Mouse (Mus musculus) forebrain, embryonic 11.5 days (tissue): ENCODE measurements at regions not wholly inside any gene's neighbourhood (a gene's known extent, or its start where the extent isn't known, plus 50 kb on each side); places are given as distances from the start of the nearest gene placed in this dataset.
A peak's percentile ranks its signal among the peaks of the same experiment; 100 is the strongest.

ENCODE experiments used
- ATAC-seq: fragments of 200-750 bp; cut with Nextera tagmentation; replicated peaks from 2 replicates; pipeline ENCODE4 v1.8.0; 2017; ENCODE audit warnings: moderate TSS enrichment; ENCODE audit not compliant: low FRiP score
- DNase-seq: peaks from one replicate; pipeline ENCODE4 v3.0.0-alpha.2; 2017; ENCODE audit warnings: low spot score
- H3K27ac ChIP-seq: fragments of 300-500 bp; sonication (generic); 2 replicates; pipeline ENCODE4 v1.5.1; 2014; ENCODE audit warnings: low read depth, low read length
- H3K27me3 ChIP-seq: fragments of 300-500 bp; sonication (generic); 2 replicates; pipeline ENCODE4 v1.6.1; 2014; ENCODE audit warnings: mild to moderate bottlenecking, low read length, mixed read lengths; ENCODE audit not compliant: control insufficient read depth, insufficient read depth
- H3K36me3 ChIP-seq: fragments of 300-500 bp; sonication (generic); 2 replicates; pipeline ENCODE4 v1.6.1; 2014; ENCODE audit warnings: mild to moderate bottlenecking, low read length, moderate library complexity, mixed read lengths; ENCODE audit not compliant: control insufficient read depth, insufficient read depth
- H3K4me1 ChIP-seq: fragments of 300-500 bp; sonication (generic); replicated peaks from 2 replicates; pipeline ENCODE4 v1.6.1; 2014; ENCODE audit warnings: low read length, mixed read lengths; ENCODE audit not compliant: control insufficient read depth, insufficient read depth
- H3K4me2 ChIP-seq: fragments of 300-500 bp; sonication (generic); 2 replicates; pipeline ENCODE4 v1.6.1; 2014; ENCODE audit warnings: low read depth, mild to moderate bottlenecking, low read length, moderate library complexity, mixed read lengths; ENCODE audit not compliant: severe bottlenecking
- H3K4me3 ChIP-seq: fragments of 300-500 bp; sonication (generic); 2 replicates; pipeline ENCODE4 v1.5.1; 2014; ENCODE audit warnings: low read depth, low read length
- H3K9ac ChIP-seq: fragments of 300-500 bp; sonication (generic); 2 replicates; pipeline ENCODE4 v1.6.1; 2014; ENCODE audit warnings: low read length
- H3K9me3 ChIP-seq: fragments of 300-500 bp; sonication (generic); 2 replicates; pipeline ENCODE4 v1.6.1; 2016; ENCODE audit warnings: low read length, mixed read lengths; ENCODE audit not compliant: control insufficient read depth
- WGBS: fragments of 180-500 bp; shearing (Covaris S2); extraction: QIAGEN DNeasy Blood & Tissue Kit; methylation state at CpG from one replicate; pipeline ENCODE4 v1.1.7; 2014; 5-methylcytosine and 5-hydroxymethylcytosine counted together

DNA sequence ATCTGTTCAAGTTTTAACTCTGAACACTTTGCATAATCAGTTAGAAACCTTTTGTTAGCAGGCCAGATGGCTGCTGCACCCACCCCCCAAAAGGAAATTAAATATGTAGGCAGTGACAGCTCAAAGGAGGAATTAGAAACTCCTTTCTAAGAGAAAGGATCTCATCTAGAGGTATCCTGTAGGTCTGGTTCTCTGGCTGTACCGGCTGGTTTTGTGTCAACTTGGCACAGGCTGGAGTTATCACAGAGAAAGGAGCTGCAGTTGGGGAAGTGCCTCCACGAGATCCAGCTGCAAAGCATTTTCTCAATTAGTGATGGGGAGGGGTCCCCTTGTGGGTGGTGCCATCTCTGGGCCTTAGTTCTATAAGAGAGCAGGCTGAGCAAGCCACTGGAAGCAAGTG, 263.1 kb upstream of the Ldb2 start:
- Histone ChIP-seq H3K27ac (no peak overlapping the region), H3K9me3 (no peaks in the 10 kb centered on the region), H3K4me3 (no peak overlapping the region), H3K9ac (no peak overlapping the region), H3K4me1 (no peaks in the 10 kb centered on the region), H3K4me2 (no peak overlapping the region), H3K27me3 (no peaks in the 10 kb centered on the region), H3K36me3 (no peaks in the 10 kb centered on the region)
- WGBS = 33% methylated on average over 2 of the region's 2 CpGs
- ATAC-seq (no peak), DNase-seq (no peak)

DNA sequence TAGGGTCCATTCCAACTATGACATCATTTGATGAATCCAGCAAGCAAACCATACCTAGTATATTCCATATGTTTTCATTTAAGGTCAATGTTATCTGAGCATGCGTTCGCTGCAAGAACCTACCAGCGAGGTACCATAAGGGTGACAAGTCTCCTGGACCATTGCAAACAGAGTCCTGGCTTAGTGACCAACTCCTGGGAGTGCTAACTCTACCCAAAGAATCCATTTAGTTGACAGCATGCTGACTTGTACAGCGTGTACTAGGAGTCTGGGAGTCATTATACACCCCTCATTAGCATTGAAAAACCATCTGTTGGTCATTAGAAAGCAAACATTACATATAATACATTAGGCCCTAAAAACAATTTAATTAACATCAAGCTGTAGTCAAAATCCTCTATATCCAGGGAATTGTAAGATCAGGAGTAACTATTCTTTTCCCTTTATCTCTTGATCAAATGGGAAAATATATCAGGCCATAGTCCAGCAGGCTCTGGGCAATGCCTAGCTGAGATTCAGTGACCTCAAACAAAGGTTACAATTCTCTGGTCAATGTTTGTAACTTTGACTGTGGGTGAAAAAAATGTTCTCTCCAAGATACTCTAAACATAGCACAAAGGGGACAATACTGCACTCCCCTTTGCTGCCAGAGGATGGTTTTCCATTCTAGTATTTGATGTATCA, 255.9 kb upstream of the Ldb2 start:
- 78% methylated on average over 4 of the region's 4 CpGs for WGBS
- DNase-seq = no peak

DNA sequence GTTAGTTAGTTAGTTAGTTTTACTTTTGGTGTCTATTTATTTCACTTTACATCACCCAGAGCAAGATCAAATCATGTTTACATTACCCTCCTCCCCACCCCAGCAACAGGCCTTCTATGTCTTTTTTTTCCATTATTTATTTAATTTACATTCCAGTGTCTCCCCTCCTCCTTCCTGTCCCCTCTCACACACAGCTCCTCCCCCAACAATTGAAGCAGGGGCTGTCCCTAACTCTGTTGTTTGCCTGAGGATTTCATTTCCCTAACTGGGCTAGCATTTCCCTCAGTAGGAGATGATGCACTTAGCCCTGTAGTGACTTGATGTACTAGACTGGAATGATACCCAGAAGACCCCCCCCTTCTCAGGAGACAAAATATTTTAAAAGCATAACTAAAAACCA, 249.9 kb upstream of the Ldb2 start:
- Histone ChIP-seq H3K9ac (no peak overlapping the region), H3K9me3 (no peaks in the 10 kb centered on the region), H3K36me3 (no peaks in the 10 kb centered on the region), H3K27ac (no peak overlapping the region), H3K4me3 (no peak overlapping the region), H3K4me2 (no peak overlapping the region), H3K27me3 (no peaks in the 10 kb centered on the region), H3K4me1 (no peaks in the 10 kb centered on the region)
- DNase-seq = no peak
- ATAC-seq = no peak

More for the DNA sequence above, 255.9 kb upstream of the Ldb2 start:
- Histone ChIP-seq H3K4me1 (no peaks in the 10 kb centered on the region), H3K9me3 (no peaks in the 10 kb centered on the region), H3K4me3 (no peak overlapping the region), H3K9ac (no peak overlapping the region), H3K27me3 (no peaks in the 10 kb centered on the region), H3K27ac (no peak overlapping the region), H3K4me2 (no peak overlapping the region), H3K36me3 (no peaks in the 10 kb centered on the region)
- no peak for ATAC-seq

DNA sequence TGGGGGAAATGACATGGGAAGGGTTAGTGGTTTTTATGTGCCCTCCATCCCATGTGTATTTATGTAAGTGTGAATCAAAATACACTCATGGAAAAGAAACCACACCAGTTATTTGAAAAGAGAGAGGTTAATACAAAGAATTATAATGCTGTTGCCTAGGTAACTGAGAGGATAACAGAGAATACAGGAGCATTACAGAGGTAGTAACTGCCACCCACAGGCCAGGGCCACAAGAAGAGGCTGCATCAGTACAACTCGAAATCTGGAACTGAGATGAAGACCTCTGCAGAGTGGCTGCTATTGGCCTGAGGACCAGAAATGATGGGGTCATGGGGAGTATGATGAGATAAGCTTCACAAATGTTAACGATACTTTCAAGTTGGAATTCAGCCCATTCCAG, 243.4 kb upstream of the Ldb2 start:
- H3K9me3 ChIP-seq = no peaks in the 10 kb centered on the region
- H3K27ac ChIP-seq = no peak overlapping the region
- H3K4me2 ChIP-seq = no peak overlapping the region
- no peak overlapping the region for H3K4me3 ChIP-seq
- no peak for ATAC-seq
- 78% methylated on average over 2 of the region's 2 CpGs for WGBS
- no peaks in the 10 kb centered on the region for H3K36me3 ChIP-seq
- DNase-seq = no peak
- no peaks in the 10 kb centered on the region for H3K27me3 ChIP-seq
- H3K9ac ChIP-seq = no peak overlapping the region
- H3K4me1 ChIP-seq = no peaks in the 10 kb centered on the region

DNA sequence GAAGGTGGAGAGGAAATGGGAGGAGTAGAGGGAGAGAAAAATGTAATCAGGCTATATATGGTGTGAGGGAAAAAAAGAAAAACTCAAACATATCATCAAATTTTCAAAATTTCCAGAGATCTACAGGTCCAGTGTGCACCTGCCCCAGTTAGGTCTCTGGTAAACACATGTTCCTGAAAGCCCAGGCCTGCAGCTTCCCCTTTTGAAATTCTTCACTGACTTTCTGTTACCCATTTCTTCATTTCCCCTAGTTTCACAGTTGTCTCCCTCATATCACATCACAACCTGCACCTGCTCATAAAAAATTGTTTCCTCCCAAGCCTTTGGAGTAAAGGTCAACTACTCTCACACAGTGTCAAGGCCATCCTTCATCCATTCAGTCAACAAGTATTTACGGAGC, 236.9 kb upstream of the Ldb2 start:
- no peaks in the 10 kb centered on the region for H3K4me1 ChIP-seq
- 89% methylated on average over 1 of the region's 1 CpGs for WGBS
- H3K27ac ChIP-seq = no peak overlapping the region
- H3K9ac ChIP-seq = no peak overlapping the region
- no peak overlapping the region for H3K4me3 ChIP-seq
- H3K4me2 ChIP-seq = no peak overlapping the region
- H3K27me3 ChIP-seq = no peaks in the 10 kb centered on the region
- H3K9me3 ChIP-seq = no peaks in the 10 kb centered on the region
- ATAC-seq (no peak), DNase-seq (no peak)
- H3K36me3 ChIP-seq = no peaks in the 10 kb centered on the region

DNA sequence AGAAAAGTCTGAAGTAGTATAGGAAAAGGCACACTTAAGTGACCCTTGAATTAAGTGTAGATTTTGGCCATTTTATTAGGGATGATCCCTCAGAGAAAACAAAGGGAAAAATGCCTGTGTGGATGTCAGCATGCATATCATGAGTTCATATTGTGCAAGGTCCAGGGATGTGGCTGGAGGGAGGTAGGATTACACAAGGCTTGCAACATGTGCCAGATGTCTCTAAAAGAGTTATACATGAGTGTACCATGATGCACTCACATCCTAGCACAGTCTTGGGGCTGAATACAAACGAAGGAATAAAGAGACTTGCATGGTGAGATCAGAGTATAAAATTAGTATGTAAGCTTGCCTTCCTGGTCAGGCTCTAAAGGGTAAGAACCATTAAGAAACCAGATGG, 233.7 kb upstream of the Ldb2 start:
- H3K4me1 ChIP-seq = no peaks in the 10 kb centered on the region
- H3K27me3 ChIP-seq = no peaks in the 10 kb centered on the region
- no peak overlapping the region for H3K9ac ChIP-seq
- no peaks in the 10 kb centered on the region for H3K36me3 ChIP-seq
- WGBS = 80% methylated on average over 1 of the region's 1 CpGs
- no peak for DNase-seq
- no peak overlapping the region for H3K4me2 ChIP-seq
- H3K4me3 ChIP-seq = no peak overlapping the region
- no peak for ATAC-seq
- H3K9me3 ChIP-seq = no peaks in the 10 kb centered on the region
- no peak overlapping the region for H3K27ac ChIP-seq

DNA sequence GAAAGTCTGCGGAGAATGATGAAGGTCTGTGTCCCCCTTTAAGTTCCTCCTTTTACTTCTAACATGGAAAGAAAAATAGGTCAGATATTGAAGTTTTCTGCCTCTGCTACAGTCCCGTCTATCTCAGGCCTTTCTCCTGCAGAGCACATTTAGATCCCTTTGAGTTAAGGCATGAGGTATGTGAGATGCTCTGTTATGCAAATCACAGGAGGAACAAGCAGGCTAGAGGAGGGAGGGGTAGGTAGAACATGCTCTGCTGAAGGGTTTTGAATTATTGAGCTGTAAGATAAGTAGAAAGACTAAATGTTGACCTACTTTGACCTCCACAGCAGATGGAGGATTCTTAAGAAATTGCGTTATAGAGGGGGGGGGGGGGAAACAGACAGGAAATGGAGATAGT, 228.4 kb upstream of the Ldb2 start:
- no peaks in the 10 kb centered on the region for H3K4me1 ChIP-seq
- no peak overlapping the region for H3K4me2 ChIP-seq
- no peak overlapping the region for H3K4me3 ChIP-seq
- DNase-seq (no peak), ATAC-seq (no peak)
- H3K27ac ChIP-seq = no peak overlapping the region
- H3K27me3 ChIP-seq = no peaks in the 10 kb centered on the region
- H3K9ac ChIP-seq = no peak overlapping the region
- 37% methylated on average over 3 of the region's 3 CpGs for WGBS
- no peaks in the 10 kb centered on the region for H3K36me3 ChIP-seq
- H3K9me3 ChIP-seq = no peaks in the 10 kb centered on the region

DNA sequence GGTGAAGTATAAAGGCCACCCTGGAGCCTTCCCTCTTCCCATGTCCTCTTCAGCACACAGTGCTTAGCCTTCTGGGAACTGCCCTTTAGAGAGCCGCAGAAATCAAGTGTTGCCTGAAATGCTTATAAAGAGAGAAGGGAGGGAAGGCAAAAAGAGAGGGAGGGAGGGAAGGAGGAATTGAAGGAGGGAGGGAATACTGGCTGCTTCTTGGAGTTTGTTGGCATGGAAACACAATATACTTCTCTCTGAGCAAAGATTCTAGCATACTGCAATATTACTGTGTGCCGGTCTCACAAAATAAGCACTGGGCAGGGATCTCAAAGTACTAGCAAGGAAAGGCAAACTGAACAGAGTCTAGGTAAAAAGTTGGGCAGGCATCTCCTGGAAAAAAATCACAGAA, 225.9 kb upstream of the Ldb2 start:
- Histone ChIP-seq H3K27me3 (no peaks in the 10 kb centered on the region), H3K27ac (no peak overlapping the region), H3K4me1 (no peaks in the 10 kb centered on the region), H3K4me3 (no peak overlapping the region), H3K9ac (no peak overlapping the region), H3K36me3 (no peaks in the 10 kb centered on the region), H3K4me2 (no peak overlapping the region), H3K9me3 (no peaks in the 10 kb centered on the region)
- WGBS = 93% methylated on average over 2 of the region's 2 CpGs
- DNase-seq (no peak), ATAC-seq (no peak)

DNA sequence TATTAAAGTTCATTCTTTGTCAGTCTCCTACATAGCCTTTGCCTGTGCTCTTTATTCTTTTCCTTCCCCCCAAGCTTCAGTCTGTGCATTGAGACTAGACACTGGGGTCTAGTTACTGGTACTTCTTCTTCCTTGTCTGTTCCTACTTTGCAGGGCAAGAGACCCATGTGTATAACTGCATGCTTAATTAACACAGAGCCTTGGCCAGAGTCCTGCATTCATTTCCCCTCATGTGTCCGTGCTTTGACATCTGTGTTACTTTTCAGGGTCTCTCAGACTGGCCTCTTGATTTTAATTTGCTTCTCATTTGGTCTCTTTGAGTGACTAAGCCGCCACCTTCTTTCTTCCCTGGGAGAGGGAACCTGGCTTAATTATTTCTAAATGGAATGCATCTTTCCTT, 208.4 kb upstream of the Ldb2 start:
- Histone ChIP-seq H3K4me2 (no peak overlapping the region), H3K4me1 (no peaks in the 10 kb centered on the region), H3K27me3 (no peaks in the 10 kb centered on the region), H3K36me3 (no peaks in the 10 kb centered on the region), H3K27ac (no peak overlapping the region), H3K9ac (no peak overlapping the region), H3K9me3 (no peaks in the 10 kb centered on the region), H3K4me3 (no peak overlapping the region)
- no peak for DNase-seq
- peak; percentile 44 for ATAC-seq
- WGBS = 26% methylated on average over 2 of the region's 2 CpGs
